Mouse (Mus musculus): ENCODE measurements around the gene Srgap3. TPM values are rescaled to one million over a fixed set of nuclear protein-coding genes. Genes with fewer than 3 reads are reported as not detected.

The Srgap3 gene
- polyA plus RNA-seq, 1 experiment from 2014 or later, result 0.50 TPM

GRCm38 (mm10) chr6:112788174-112788573, 158.9 kb downstream of the Srgap3 start:
- TF ChIP-seq CTCF (IDR thresholded peaks at IDR 0.05; ENCODE audit: low read depth), result no peak
- Histone ChIP-seq H3K27me3 (replicated peaks; ENCODE audit: control insufficient read depth, insufficient read depth, low read length) (no peaks in the 10 kb centered on the region), H3K4me1 (replicated peaks; ENCODE audit: control insufficient read depth, insufficient read depth, low read length) (no peaks in the 10 kb centered on the region), H3K9me3 (ENCODE audit: control insufficient read depth) (no peaks in the 10 kb centered on the region), H3K36me3 (ENCODE audit: control insufficient read depth, insufficient read depth) (no peaks in the 10 kb centered on the region), H3K27ac (ENCODE audit: low read depth, low read length) (no peak overlapping the region), H3K4me3 (ENCODE audit: low read depth, low read length) (no peak overlapping the region), H3K4me2 (replicated peaks; ENCODE audit: low read depth) (no peak overlapping the region), H3K9ac (ENCODE audit: low read depth, low read length) (no peak overlapping the region)
- 89% methylated on average over 1 of the region's 1 CpGs for WGBS
- no peak for ATAC-seq

- no peak for ATAC-seq
- WGBS, result 70% methylated on average over 10 of the region's 10 CpGs
- Histone ChIP-seq H3K9ac (ENCODE audit: low read depth, low read length) (no peak overlapping the region), H3K27me3 (replicated peaks; ENCODE audit: control insufficient read depth, insufficient read depth, low read length) (no peaks in the 10 kb centered on the region), H3K36me3 (ENCODE audit: control insufficient read depth, insufficient read depth) (no peaks in the 10 kb centered on the region), H3K4me2 (replicated peaks; ENCODE audit: low read depth) (no peak overlapping the region), H3K4me1 (replicated peaks; ENCODE audit: control insufficient read depth, insufficient read depth, low read length) (no peaks in the 10 kb centered on the region), H3K9me3 (ENCODE audit: control insufficient read depth) (no peaks in the 10 kb centered on the region), H3K27ac (ENCODE audit: low read depth, low read length) (no peak overlapping the region), H3K4me3 (ENCODE audit: low read depth, low read length) (no peak overlapping the region)
- peak; percentile 71 for TF ChIP-seq CTCF (IDR thresholded peaks at IDR 0.05; ENCODE audit: low read depth)
Observed at GRCm38 (mm10) chr6:112781409-112782093, 165.5 kb downstream of the Srgap3 start.

- H3K27ac ChIP-seq (ENCODE audit: low read depth, low read length), result no peak overlapping the region
- H3K9me3 ChIP-seq (ENCODE audit: control insufficient read depth), result no peaks in the 10 kb centered on the region
- no peak for ATAC-seq
- H3K4me1 ChIP-seq (replicated peaks; ENCODE audit: control insufficient read depth, insufficient read depth, low read length), result no peaks in the 10 kb centered on the region
- WGBS, result 83% methylated on average over 3 of the region's 3 CpGs
- no peak overlapping the region for H3K9ac ChIP-seq (ENCODE audit: low read depth, low read length)
- TF ChIP-seq CTCF (IDR thresholded peaks at IDR 0.05; ENCODE audit: low read depth), result no peak
- H3K4me2 ChIP-seq (replicated peaks; ENCODE audit: low read depth), result no peak overlapping the region
- H3K36me3 ChIP-seq (ENCODE audit: control insufficient read depth, insufficient read depth), result no peaks in the 10 kb centered on the region
- H3K27me3 ChIP-seq (replicated peaks; ENCODE audit: control insufficient read depth, insufficient read depth, low read length), result no peaks in the 10 kb centered on the region
- no peak overlapping the region for H3K4me3 ChIP-seq (ENCODE audit: low read depth, low read length)
Observed at GRCm38 (mm10) chr6:112778211-112778610, 168.9 kb downstream of the Srgap3 start.

- no peak for TF ChIP-seq CTCF (IDR thresholded peaks at IDR 0.05; ENCODE audit: low read depth)
- Histone ChIP-seq H3K4me1 (replicated peaks; ENCODE audit: control insufficient read depth, insufficient read depth, low read length) (no peaks in the 10 kb centered on the region), H3K27ac (ENCODE audit: low read depth, low read length) (no peak overlapping the region), H3K27me3 (replicated peaks; ENCODE audit: control insufficient read depth, insufficient read depth, low read length) (no peaks in the 10 kb centered on the region), H3K9ac (ENCODE audit: low read depth, low read length) (no peak overlapping the region), H3K4me3 (ENCODE audit: low read depth, low read length) (no peak overlapping the region), H3K36me3 (ENCODE audit: control insufficient read depth, insufficient read depth) (no peaks in the 10 kb centered on the region), H3K4me2 (replicated peaks; ENCODE audit: low read depth) (no peak overlapping the region), H3K9me3 (ENCODE audit: control insufficient read depth) (no peaks in the 10 kb centered on the region)
- WGBS, result 85% methylated on average over 6 of the region's 6 CpGs
- ATAC-seq, result no peak
Observed at GRCm38 (mm10) chr6:112776718-112777117, 170.3 kb downstream of the Srgap3 start.

- no peaks in the 10 kb centered on the region for H3K9me3 ChIP-seq (ENCODE audit: control insufficient read depth)
- H3K4me3 ChIP-seq (ENCODE audit: low read depth, low read length), result no peak overlapping the region
- no peak for ATAC-seq
- no peak overlapping the region for H3K27ac ChIP-seq (ENCODE audit: low read depth, low read length)
- TF ChIP-seq CTCF (IDR thresholded peaks at IDR 0.05; ENCODE audit: low read depth), result no peak
- H3K4me1 ChIP-seq (replicated peaks; ENCODE audit: control insufficient read depth, insufficient read depth, low read length), result no peaks in the 10 kb centered on the region
- H3K27me3 ChIP-seq (replicated peaks; ENCODE audit: control insufficient read depth, insufficient read depth, low read length), result no peaks in the 10 kb centered on the region
- 87% methylated on average over 7 of the region's 7 CpGs for WGBS
- no peaks in the 10 kb centered on the region for H3K36me3 ChIP-seq (ENCODE audit: control insufficient read depth, insufficient read depth)
- no peak overlapping the region for H3K4me2 ChIP-seq (replicated peaks; ENCODE audit: low read depth)
- no peak overlapping the region for H3K9ac ChIP-seq (ENCODE audit: low read depth, low read length)
Observed at GRCm38 (mm10) chr6:112773754-112774153, 173.3 kb downstream of the Srgap3 start.

GRCm38 (mm10) chr6:112770996-112771395, 176.1 kb downstream of the Srgap3 start:
- no peak for TF ChIP-seq CTCF (IDR thresholded peaks at IDR 0.05; ENCODE audit: low read depth)
- WGBS, result 90% methylated on average over 2 of the region's 2 CpGs
- Histone ChIP-seq H3K4me1 (replicated peaks; ENCODE audit: control insufficient read depth, insufficient read depth, low read length) (no peaks in the 10 kb centered on the region), H3K9me3 (ENCODE audit: control insufficient read depth) (no peaks in the 10 kb centered on the region), H3K27me3 (replicated peaks; ENCODE audit: control insufficient read depth, insufficient read depth, low read length) (no peaks in the 10 kb centered on the region), H3K4me2 (replicated peaks; ENCODE audit: low read depth) (no peak overlapping the region), H3K36me3 (ENCODE audit: control insufficient read depth, insufficient read depth) (no peaks in the 10 kb centered on the region), H3K4me3 (ENCODE audit: low read depth, low read length) (no peak overlapping the region), H3K27ac (ENCODE audit: low read depth, low read length) (no peak overlapping the region), H3K9ac (ENCODE audit: low read depth, low read length) (no peak overlapping the region)
- ATAC-seq, result no peak

Measured in intestine, postnatal 0 days (tissue).